Mouse (Mus musculus) effector memory CD4-positive, alpha-beta T cell, adult 5 months (primary cell): ENCODE data around the gene Prl8a6. TPM values are rescaled to one million over a fixed set of nuclear protein-coding genes. Genes with fewer than 3 reads are reported as not detected.

ENCODE experiments used
- polyA plus RNA-seq: library from polyadenylated mRNA; unstranded; fragments of 100-300 nt; shearing (Covaris generic); gene quantifications from one replicate; pipeline ENCODE4 v1.2.1, GENCODE M21; 2017

Prl8a6 gene
- not detected for polyA plus RNA-seq

GRCm38 (mm10) chr13:27438588-27438987 is at the start of gene Prl8a6:
Prl8a6 (minus strand) TSS chr13:27438688.

GRCm38 (mm10) chr13:27390746-27391145 is 47.7 kb downstream of the Prl8a6 start, which contains the start of gene Prl2b1:
Prl2b1 (minus strand) TSS chr13:27390846.

Other genes starting within 250 kb of the Prl8a6 start
- gene Prl3c1, start 242.0 kb downstream of the Prl8a6 start, polyA plus RNA-seq = not detected
- gene Prl3b1, start 196.8 kb downstream of the Prl8a6 start, polyA plus RNA-seq = not detected
- gene Prl3a1, start 179.3 kb downstream of the Prl8a6 start, polyA plus RNA-seq = not detected
- not detected for gene Prl6a1, start 126.1 kb downstream of the Prl8a6 start, polyA plus RNA-seq
- gene Prl8a2, start 93.0 kb downstream of the Prl8a6 start, polyA plus RNA-seq = not detected
- gene Prl2b1, start 47.8 kb downstream of the Prl8a6 start, polyA plus RNA-seq = not detected
- not detected for gene Prl8a8, start 74.5 kb upstream of the Prl8a6 start, polyA plus RNA-seq
- gene Prl8a9, start 125.9 kb upstream of the Prl8a6 start, polyA plus RNA-seq = not detected
- gene Prl8a1, start 143.5 kb upstream of the Prl8a6 start, polyA plus RNA-seq = 0.22 TPM
- gene Prl7b1, start 171.9 kb upstream of the Prl8a6 start, polyA plus RNA-seq = not detected
- not detected for gene Prl7a1, start 203.8 kb upstream of the Prl8a6 start, polyA plus RNA-seq
- not detected for gene Prl7a2, start 229.3 kb upstream of the Prl8a6 start, polyA plus RNA-seq